Mouse (Mus musculus) heart, postnatal 14 days (tissue): ENCODE results near the gene Parvb. TPM values are rescaled to one million over a fixed set of nuclear protein-coding genes. Genes with fewer than 3 reads are reported as not detected.

Source experiments
- DNase-seq, 2 experiments: peaks; one replicate each; pipeline ENCODE4 v3.0.0; 2021 to 2022
- intact Hi-C: fragments of 180-260 bp; cut with DNase I; formaldehyde crosslinking; loops from one replicate; pipeline ENCODE4 v1.15.1; 2025
- long read RNA-seq, 2 experiments: library from polyadenylated mRNA; stranded (forward); transcript quantifications; one replicate each; pipeline ENCODE4 v2.0.0; 2021
- total RNA-seq, 2 experiments: library from RNA; stranded (reverse); gene quantifications; 2 replicates each; pipeline ENCODE4 v1.2.3; 2021

Parvb gene
- total RNA-seq, result 100 to 1,000 TPM; 149 to 151 TPM
- long read RNA-seq, experiment 1, transcript Parvb-201 (13 exons, 3,784 nt), result major isoform, 16 of 39 reads
- long read RNA-seq, experiment 1, partial matches to known transcripts, result 1 of 39 reads
- long read RNA-seq, experiment 1, other reads (novel, unspliced or antisense), result 22 of 39 reads
- long read RNA-seq, experiment 2, transcript Parvb-201 (13 exons, 3,784 nt), result major isoform, 13 of 22 reads
- long read RNA-seq, experiment 2, partial matches to known transcripts, result 0 of 22 reads
- long read RNA-seq, experiment 2, other reads (novel, unspliced or antisense), result 9 of 22 reads

DNA sequence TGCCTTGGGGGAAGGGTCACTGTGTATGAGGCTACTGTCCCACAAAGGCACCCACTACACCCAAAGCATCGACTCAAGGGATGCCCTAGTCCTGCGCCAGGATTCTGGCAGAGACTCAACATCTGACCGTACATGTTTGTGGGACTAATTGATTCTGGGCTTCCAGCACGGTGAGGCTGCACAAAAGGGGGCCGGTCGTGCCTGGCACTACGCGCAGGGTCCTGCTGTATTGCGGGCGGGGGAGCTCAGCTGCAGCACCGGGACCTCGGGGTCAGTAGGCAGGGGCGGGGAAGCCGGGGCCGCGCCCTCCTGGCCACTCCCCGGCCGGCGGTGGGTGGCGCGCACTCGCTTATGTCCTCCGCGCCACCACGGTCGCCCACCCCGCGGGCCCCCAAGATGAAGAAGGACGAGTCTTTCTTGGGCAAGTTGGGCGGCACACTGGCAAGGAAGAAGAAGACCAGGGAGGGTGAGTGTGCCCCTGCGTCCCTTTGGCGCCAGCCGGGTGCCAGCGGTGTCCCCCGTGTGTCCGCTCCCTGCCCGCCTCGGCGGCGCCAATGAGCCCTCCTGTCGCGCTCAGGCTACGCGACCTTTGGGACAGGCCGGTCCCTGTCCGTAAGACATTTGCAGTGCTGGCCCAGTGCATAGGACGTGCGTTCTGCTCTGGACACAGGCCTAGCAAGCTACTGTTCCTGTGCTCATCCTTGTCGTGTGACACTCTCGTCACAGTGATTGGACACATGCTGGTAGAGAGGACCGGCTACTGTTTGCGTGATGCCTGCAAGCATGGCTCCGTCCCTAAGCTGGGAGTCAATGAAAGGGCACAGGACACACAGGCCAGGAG is at the start of gene Parvb:
Gene Parvb (plus strand): TSS at position 323 of the 841 bp plus-strand sequence.
- intact Hi-C loops, result no loop called here
- peak; percentile 71 to 76 for DNase-seq

DNA sequence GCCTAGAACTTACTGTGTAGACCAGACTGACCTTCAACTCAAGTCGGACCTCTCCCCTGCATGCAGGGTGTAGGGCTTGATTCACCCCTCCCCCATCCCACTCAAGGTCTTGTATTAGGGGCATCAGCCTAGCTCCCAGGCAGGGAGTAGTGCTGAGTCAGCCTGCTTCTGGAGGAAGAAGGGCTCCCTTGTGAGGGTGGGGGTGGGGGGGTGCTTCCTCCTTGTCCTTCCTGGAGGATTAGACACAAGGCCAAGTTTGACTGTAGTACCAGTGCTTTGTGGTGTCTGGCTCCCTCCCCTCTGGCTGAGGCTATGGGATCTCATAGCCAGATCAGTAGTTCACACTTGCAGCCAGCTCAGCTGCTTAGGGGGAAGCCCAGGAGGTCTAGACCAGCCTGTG is 47.9 kb upstream of the Parvb start:
- DNase-seq, result peak in 1 of 2 experiments; percentile 16
- intact Hi-C loops, result no loop called here

DNA sequence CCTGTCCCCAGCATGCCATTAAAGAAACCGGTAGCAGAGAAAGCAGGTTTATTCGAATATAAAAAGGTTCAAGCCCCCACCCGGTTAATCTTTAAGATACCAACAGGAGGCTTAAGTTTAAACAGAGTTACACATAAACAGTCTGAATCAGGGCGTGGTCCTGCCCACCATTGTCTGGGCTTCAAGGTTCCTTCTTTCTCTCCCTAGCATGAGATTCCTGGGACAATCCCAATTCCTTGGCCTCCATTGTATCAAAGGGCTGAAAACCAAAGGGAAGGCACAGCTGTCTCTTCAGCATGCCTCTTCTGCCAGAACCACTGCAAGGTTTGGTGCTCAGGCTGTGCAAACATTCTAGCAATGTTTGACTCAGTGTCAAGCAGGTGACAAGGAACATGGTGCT is 45.6 kb upstream of the Parvb start:
- intact Hi-C loops, result no loop called here
- DNase-seq, result no peak

DNA sequence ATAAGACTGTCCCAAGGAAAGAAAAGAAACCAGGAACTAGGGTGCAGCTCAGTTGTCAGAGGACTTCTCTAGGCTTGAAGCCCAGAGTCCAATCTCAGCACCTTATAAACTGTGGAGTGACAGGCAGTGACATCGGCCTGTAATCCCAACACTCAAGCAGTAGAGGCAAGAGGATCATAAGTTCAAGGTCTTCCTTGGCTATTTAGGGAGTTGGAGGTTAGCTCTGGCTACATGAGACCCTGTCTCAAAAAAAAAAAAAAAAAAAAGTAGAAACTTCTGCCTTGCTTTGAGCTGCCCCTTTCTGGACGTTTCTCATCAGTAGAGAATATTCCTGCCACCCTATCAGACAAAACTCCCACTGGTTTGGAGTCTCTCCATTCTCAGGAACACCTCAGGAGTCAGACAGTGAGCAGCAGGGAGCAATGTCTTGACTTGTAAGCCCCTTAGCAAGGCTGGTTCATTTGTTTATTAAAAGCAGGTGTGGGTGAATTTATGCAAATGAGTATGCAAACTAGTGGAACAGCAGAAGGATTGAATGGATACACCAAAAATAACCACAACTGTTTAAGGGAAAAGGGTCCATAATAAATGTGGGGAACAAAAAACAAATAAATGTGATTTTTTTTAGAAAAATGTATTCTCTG is 42.8 kb upstream of the Parvb start:
- intact Hi-C loops, result no loop called here
- DNase-seq, result no peak

DNA sequence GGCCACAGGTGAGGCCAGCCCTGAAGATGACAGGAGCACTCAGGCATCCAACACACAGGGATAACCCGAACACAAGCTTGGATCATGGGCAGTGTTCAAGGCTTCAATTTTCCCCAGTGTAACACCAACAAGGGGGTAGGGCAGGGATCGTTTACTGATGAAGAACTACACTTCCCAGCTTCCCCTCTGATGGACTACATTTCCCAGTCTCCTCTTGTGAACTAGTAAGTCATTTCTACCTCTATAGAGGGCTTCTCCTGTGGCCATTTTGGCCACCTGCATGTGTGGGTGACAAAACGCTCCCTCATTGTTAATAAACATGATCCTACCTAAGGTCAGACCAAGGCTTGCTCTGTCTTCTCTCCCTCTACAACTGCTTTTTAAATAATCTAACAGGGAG is 42.0 kb upstream of the Parvb start:
- DNase-seq, result no peak
- intact Hi-C loops, result no loop called here

DNA sequence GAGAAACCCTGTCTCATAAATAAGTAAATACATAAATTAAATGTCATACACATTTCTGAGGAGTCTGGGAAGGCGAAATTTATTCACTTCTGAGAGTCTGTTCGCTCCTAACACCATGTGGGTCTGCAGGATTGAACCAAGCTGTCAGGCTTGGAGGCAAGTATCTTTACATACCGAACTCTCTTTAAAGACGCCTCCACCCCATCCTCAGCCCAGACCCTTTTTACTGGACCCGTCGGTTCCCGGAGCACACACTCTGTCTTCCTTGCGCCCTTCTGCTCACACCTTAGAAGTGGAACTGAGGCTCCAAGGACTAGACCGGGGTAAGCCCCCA is 40.2 kb upstream of the Parvb start:
- intact Hi-C loops, result no loop called here
- DNase-seq, result no peak

DNA sequence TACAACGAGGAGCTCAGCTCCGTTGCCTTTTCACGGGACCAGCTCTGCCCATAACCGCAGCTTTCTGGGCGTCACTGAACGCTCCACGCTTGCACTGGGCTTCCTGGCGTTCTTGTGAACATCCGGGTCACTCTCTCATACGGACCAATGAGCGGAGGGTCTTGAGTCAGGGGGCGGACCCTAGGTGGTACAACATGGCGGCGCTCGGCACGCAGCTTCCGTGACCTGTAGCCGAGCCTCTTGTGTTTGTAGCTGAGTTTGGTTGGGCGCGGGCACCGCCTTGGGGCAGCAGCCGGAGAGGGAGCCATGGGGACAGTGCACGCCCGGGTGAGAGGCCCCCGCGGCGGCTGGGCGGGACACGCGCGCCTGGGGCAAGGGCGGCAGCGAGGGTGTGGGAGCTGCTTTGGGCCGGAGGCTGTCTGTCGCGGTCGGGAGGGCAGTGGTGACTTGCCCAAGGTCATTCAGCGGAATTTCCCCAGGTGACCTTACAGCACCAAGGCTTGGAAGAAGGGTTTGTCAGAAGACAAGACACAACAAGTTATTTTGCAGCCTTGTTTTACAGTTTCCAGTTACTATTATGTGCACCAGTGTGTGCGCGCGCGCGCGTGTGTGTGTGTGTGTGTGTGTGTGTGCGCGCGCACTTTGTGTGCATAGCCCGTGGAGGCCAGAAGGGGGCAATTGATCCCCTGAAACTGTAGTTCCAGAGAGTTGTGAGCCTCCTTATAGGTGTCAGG is 39.6 kb upstream of the Parvb start, which contains the start of gene Samm50:
Gene Samm50 (plus strand): TSS at position 184 of the 734 bp plus-strand sequence.
- intact Hi-C loops, result no loop called here
- DNase-seq, result peak; percentile 88 to 91

DNA sequence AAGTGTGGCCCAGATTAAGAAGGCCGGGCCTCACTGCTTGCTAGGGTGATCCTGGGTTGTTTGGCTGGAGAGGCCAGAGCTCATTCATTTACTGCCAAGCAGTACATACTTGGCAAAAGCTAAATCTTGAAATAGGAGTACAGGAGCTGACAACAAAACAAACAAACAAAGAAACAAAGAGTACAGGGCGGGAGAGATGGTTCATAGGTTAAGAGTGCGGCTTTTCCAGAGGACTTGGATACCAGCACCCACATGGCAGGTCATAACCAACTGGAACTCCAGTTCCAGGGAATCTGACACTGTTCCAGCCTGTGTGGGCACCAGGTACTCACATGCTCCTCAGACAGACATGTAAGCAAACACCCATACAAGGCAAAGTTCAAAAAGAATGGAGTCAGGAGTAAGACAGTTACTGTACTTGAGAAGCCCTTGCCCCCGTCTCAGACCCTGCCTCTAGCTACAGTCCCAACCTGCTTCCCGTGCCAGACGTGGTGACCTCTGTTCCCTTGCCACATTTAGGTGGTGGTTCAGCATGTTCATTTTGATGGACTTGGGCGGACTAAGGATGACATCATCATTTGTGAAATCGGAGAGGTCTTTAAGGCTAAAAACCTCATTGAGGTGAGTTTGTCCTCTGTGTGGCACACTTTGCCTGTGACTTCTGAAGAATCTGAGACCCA is 35.2 kb upstream of the Parvb start:
- no peak for DNase-seq
- intact Hi-C loops, result no loop called here

DNA sequence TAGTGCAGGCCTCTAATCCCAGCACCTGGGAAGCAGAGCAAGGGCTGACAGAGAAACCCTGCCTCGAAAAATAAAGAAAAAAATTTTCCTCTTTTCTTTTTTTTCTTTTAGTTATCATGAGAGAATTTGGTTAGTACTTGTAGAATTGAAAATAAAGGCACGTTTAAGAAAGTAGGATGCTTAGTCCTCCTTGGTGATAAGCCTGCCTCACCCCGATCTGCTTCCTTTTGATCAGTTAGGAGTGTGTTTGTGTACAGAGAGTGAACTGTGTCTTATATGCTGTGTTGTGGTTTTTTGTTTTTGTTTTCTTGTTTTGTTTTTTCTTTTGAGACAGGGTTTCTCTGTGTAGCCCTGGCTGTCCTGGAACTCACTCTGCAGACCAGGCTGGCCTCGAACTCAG is 24.5 kb upstream of the Parvb start:
- DNase-seq, result no peak
- intact Hi-C loops, result no loop called here

DNA sequence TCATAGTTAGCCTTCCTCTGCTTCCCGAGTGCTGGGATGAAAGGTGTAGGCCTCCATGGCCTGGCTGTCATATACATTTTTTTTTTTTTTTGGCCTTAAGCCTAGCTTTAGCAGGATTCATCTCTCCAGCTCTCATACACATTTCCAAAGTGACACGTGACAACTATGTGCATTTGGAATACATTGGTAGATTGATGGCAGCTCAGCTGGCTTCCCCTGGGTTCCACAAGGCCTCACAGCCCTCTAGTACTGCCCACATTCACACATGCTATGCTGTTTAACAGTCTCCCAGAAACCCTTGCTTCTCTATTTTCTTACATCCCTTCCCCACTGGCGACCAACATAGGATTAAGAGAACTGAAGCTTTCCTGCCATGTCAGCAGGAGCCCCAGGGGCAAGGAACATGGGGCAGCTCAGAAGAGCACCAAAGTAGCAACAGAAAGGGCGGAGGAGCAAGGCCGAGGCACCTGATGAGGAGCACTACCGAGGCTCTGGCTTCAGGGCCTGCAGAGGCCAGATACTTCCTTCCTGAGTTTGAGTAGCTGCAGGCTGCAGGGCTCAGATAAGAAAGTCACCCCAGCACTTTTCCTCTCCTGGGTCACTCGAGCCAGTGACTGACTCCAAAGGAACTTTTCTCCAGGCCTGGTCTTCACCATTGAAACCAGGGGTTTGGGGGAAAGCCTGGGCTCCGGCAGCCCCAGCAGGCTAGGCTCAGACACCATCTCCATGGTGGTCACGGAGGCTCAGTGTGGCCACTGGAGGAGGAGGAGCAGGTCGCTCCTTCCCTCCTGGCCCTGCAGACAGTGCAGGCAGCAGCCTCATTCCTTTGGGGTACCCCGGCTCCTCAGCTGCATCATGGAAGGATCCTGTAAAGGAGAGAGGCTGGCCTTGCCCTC is 22.1 kb upstream of the Parvb start:
- intact Hi-C loops, result loop anchor here (2.0 kb wide), 1 partner anchor 49 kb away; no protein-coding TSS in a partner anchor
- DNase-seq, result no peak

DNA sequence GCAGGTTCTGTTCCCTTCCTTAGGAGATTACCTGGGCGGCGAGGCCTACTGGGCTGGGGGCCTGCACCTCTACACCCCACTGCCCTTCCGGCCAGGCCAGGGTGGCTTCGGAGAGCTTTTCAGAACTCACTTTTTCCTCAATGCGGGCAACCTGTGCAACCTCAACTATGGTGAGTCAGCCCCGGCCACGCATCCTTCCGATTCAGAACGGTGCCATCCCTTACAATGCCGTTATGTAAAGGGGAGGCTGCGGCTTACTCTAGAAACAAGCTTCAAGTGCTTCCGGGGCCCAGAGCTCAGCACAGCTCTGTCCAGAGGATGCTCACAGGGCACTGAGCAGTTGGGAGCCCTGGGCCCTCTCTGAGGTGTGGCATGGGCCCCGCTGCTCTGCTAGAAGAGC is 21.4 kb upstream of the Parvb start:
- intact Hi-C loops, result loop anchor here (2.0 kb wide), 1 partner anchor 48 kb away; no protein-coding TSS in a partner anchor
- no peak for DNase-seq

DNA sequence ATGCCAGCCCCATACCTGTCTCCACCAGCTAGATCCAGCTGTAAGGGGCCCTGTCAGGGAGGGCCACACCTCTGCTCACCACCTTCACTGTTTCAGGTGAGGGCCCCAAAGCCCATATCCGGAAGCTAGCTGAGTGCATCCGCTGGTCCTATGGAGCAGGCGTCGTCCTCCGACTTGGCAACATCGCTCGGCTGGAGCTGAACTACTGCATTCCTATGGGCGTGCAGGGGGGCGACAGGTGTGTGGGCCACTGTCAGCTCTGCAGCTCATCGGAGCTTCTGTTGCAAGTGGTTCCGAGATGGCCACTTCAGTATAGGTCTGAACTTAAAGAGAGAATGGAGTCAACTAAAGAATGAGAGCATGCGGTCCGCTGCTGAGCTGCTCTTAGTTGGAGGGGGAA is 20.9 kb upstream of the Parvb start:
- intact Hi-C loops, result loop anchor here (2.0 kb wide), 1 partner anchor 48 kb away; no protein-coding TSS in a partner anchor
- no peak for DNase-seq

DNA sequence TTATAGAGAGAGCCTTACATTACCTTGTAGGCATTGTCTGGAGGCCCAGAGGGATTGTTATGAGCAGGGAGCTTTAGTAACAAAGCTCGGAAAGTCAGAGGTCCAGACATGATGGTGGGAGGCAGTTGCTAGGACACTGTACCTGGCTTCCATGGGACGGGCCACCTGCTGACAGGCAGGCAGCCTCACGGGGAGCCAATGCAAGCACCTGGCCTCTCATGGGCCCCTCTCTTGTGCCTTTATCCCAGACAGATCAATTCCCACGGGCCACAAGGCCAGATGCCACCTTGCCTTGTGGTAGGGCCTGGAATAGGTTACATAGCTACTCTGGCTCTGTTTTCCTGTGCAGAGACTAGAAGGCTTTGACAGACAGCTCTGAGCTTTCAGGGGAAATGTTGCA is 20.3 kb upstream of the Parvb start:
- intact Hi-C loops, result loop anchor here (2.0 kb wide), 1 partner anchor 47 kb away; no protein-coding TSS in a partner anchor

DNA sequence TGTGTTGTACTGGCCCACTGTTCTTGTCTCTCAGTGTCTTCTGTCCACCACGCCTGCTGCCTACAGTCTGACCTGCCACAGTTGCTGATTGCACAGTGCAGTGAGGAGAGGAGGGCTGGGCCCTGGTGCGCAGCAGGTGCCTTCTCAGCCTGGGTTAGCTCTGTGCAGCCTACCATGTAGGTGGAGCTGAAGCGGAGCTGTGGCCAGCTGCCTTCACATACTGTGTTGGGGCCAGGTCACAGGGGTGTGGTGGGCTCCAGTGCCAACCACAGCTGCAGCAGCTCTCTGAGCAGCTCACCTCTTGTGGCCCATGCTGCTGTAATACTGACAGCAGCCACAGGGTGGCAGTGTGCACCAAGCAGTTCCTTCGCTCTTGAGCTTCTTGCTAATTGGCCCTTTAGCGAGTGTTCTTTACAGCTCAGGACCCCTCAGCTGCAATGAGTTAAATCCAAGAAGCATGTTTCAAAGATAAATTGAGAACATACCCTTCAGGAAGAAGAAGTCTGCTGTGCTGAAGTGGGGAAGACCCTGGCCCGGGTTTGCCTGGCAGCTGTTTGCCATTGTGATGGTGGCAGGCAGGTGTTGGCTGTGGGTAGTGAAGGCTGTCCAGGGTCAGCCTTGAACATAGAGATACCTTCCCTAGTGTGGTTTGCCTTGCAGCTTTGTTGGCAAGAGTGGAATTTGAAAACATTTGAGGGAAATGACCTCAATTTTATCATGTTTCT is 19.6 kb upstream of the Parvb start:
- peak; percentile 89 to 96 for DNase-seq
- intact Hi-C loops, result loop anchor here (1.0 to 2.0 kb wide), 3 partner anchors 73 to 419 kb away; no protein-coding TSS in a partner anchor

More for the DNA sequence above, 20.3 kb upstream of the Parvb start:
- no peak for DNase-seq

DNA sequence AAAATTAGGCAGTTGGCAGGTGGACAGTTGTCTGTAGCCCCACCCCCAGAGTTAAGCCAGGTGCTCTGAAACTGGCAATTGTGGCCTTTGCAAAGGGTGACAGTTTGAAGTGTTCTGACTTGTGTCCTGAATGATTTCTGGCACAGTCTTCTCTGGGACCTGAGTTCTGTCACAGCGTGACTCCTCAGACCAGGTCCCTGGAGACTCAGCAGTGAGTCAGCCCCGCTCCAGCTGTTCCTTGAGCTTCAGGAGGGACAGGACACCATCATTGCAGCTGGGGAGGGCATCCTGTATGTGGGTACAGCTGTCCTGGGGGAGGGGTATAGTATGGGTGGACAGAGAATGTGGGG is 19.1 kb upstream of the Parvb start:
- peak; percentile 58 to 69 for DNase-seq
- intact Hi-C loops, result loop anchor here (1.0 to 2.0 kb wide), 3 partner anchors 72 to 419 kb away; no protein-coding TSS in a partner anchor

DNA sequence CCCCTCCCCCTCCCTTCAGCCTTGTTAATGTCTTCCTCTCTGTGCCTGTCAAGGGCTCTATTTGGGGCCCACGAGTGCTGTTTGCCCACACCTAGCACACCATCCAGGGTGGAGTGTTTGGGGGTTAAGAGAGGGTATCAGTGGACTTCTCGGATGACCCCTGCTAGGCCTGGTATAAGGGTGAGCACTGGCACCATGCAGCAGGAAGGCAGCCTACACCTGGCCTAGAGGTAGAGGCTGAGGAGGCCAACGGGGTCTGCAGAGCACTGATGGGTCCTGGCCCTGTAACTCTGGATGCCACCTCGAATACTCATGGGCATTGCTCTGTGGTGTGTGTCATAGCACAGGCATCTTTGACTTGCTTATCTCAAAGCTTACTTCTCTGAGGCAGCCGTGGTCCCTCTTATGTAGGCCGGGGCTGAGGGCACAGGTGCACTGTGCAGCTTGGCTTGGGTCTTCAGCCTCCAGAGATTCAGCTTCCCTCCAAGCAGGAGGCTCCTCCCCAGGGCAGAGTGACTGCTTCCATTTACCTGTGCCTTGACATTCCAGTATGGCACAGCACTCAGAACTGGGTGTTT is 18.6 kb upstream of the Parvb start:
- no peak for DNase-seq
- intact Hi-C loops, result loop anchor here (2.0 kb wide), 1 partner anchor 72 kb away; no protein-coding TSS in a partner anchor

DNA sequence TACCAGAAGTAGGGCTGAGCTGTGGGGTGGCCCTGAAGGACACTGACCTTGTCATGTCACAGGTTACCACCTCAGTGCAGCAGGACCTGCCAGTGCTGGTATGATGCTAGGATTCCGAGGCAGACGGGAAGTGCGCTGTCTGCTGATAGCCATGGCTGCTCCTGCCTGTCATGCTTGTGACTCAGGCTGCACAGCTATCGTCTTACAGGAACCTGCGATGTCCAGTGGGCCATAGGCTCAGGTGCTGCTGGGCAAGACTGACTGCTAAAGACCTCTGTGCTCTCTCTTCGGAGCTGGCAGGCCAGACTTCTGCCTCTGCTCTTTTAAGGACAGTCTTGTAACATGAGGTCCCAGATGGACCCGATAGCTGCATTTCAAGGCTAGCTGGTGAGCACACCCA is 17.4 kb upstream of the Parvb start:
- no peak for DNase-seq
- intact Hi-C loops, result no loop called here

DNA sequence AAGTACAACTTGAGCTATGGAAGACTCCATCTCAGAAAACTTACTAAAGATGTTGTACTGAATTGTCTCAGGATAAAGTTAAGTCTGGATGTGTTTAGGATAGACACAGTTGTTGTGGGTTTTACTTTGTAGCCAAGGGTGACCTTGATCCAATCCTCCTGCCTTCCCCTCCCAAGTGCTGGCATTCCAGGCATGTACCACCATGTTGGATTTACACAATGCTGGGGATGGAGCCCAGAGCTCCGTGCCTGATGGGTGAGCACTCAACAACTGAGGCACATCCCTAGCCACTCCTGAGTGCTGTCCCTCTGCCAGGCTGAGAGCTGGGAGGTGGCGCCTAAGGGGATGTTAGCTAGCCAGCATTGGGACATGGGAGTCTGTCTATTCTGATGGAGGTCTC is 16.6 kb upstream of the Parvb start:
- intact Hi-C loops, result no loop called here
- no peak for DNase-seq
